9 mouse cellular contexts compared by ENCODE assay signal in the genomic region with DNA sequence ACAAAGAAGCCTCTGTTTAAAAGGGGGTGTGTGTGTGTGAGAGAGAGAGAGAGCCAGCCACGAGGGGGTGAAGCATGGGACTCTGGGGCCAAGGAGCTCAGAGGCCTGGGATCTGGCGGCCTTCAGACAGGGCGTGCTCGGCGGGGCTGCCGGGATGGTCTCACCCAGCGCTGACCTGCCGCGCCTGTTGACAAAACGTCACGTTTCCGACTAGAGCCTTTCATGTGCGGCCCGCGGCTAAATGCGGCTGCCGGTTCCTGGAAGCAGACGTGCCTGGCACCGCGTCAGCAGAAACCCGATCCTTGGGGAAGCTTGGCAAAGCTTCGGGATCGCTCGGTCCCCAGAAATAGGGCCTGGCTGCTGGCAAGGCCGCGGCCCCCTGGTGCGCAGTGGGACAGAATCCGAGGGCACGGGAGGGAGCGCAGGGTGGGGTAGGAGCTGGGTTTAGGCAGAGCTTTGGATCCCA. TPM values are rescaled to one million over a fixed set of nuclear protein-coding genes. Genes with fewer than 3 reads are reported as not detected.
A peak's percentile ranks its signal among the peaks of the same experiment; 100 is the strongest.
DNase-seq lines count a peak whose midpoint lies in the region; ATAC-seq and TF ChIP-seq lines count a peak whose summit lies in the region.
"Had no signal": no experiment of that assay in that cellular context is flagged by ENCODE, and none has a peak within 500 bp of the region (broad histone marks: within the 10 kb centered on the region; RNA-seq: fewer than 3 reads in every experiment).

No protein-coding gene starts in this region.

- peak; percentile 72 for DNase-seq in ES-E14 (ENCODE audit: low read depth, low spot score)
- DNase-seq in cerebellum, postnatal 14 days: peak; percentile 92 to 96
- DNase-seq in frontal cortex, postnatal 14 days (ENCODE audit: low spot score in 2 of 2): peak; percentile 71 to 76
- peak; percentile 78 for DNase-seq in hindbrain, embryonic 10.5 days (ENCODE audit: low spot score)
- peak; percentile 80 to 82 for DNase-seq in layer of hippocampus, adult 8-10 months (ENCODE audit: low spot score in 2 of 2)
- peak; percentile 74 for DNase-seq in liver, postnatal 0 days
- peak; percentile 78 for DNase-seq in testis, postnatal 10 days (ENCODE audit: low spot score)

- TF ChIP-seq CTCF in liver, postnatal 0 days (IDR thresholded peaks at IDR 0.05; ENCODE audit: low read depth): 0 out of 2 replicates have a peak, but pooled peaks have one; percentile 5

- H3K9me3 ChIP-seq in ES-E14 (ENCODE audit: control insufficient read depth, insufficient read depth, low read depth, low read length): no peaks in the 10 kb centered on the region
- H3K9me3 ChIP-seq in hindbrain, embryonic 10.5 days: no peaks in the 10 kb centered on the region
- H3K9me3 ChIP-seq in liver, postnatal 0 days (ENCODE audit: low read length): no peaks in the 10 kb centered on the region
- no peaks in the 10 kb centered on the region for H3K9me3 ChIP-seq in neural tube, embryonic 12.5 days

- peaks cover 6 to 12% of the 10 kb centered on the region in 2 experiments for H3K4me1 ChIP-seq in ES-E14 (ENCODE audit: control insufficient read depth in 2 of 2, insufficient read depth in 2 of 2, low read length in 2 of 2, poor library complexity in 1 of 2)
- H3K4me1 ChIP-seq in hindbrain, embryonic 10.5 days (replicated peaks): peaks cover 16% of the 10 kb centered on the region
- H3K4me1 ChIP-seq in liver, postnatal 0 days (ENCODE audit: insufficient read depth): peaks cover 31% of the 10 kb centered on the region
- H3K4me1 ChIP-seq in neural tube, embryonic 12.5 days: peaks cover 14% of the 10 kb centered on the region

- H3K36me3 ChIP-seq in ES-E14 (ENCODE audit: control insufficient read depth, insufficient read depth, low read length, poor library complexity, severe bottlenecking): peaks cover 19% of the 10 kb centered on the region
- H3K36me3 ChIP-seq in hindbrain, embryonic 10.5 days: peaks cover 5% of the 10 kb centered on the region; the same call in 1 of the 2 replicates
- peaks cover 28% of the 10 kb centered on the region for H3K36me3 ChIP-seq in liver, postnatal 0 days (replicated peaks; ENCODE audit: insufficient read depth, low read length)
- no peaks in the 10 kb centered on the region for H3K36me3 ChIP-seq in neural tube, embryonic 12.5 days

- 0 out of 2 replicates have a peak, but pooled peaks have one; percentile 64 for TF ChIP-seq EP300 in liver, postnatal 0 days (IDR thresholded peaks at IDR 0.05; ENCODE audit: low read depth)

- peak overlapping the region; percentile 62 for H3K4me2 ChIP-seq in liver, postnatal 0 days (ENCODE audit: low read depth, low read length)
- H3K4me2 ChIP-seq in neural tube, embryonic 12.5 days (replicated peaks): peak overlapping the region; percentile 67

- ATAC-seq in liver, postnatal 0 days: peak; percentile 83
- ATAC-seq in neural tube, embryonic 12.5 days (ENCODE audit: low FRiP score, low read depth): peak; percentile 86
- ATAC-seq: Patski had no signal

- H3K27ac ChIP-seq in ES-E14 (ENCODE audit: insufficient read depth, low read depth, low read length, poor library complexity, severe bottlenecking): no peak overlapping the region; the same call in 1 of the 2 replicates
- peak overlapping the region; percentile 86 for H3K27ac ChIP-seq in hindbrain, embryonic 10.5 days
- peak overlapping the region; percentile 60; the same call in 1 of the 2 replicates for H3K27ac ChIP-seq in liver, postnatal 0 days (ENCODE audit: low read depth)
- H3K27ac ChIP-seq in neural tube, embryonic 12.5 days: 0 out of 2 replicates have a peak overlapping the region, but pooled peaks have one; percentile 0

- peak overlapping the region; percentile 40 to 60 for H3K4me3 ChIP-seq in ES-E14 (ENCODE audit: insufficient read depth in 1 of 2, low read depth in 1 of 2, low read length in 2 of 2, poor library complexity in 1 of 2, severe bottlenecking in 1 of 2)
- peak overlapping the region; percentile 49 for H3K4me3 ChIP-seq in hindbrain, embryonic 10.5 days
- peak overlapping the region; percentile 3; the same call in 1 of the 2 replicates for H3K4me3 ChIP-seq in liver, postnatal 0 days (ENCODE audit: low read depth, low read length)
- H3K4me3 ChIP-seq in neural tube, embryonic 12.5 days: peak overlapping the region; percentile 13

- in situ Hi-C loops in ES-E14 (cut with MboI; ENCODE audit: low sequenced_read_pairs in 2 of 2, unreplicated experiment in 2 of 2): loop anchor here in 1 of 2 experiments (10.0 kb wide), 1 partner anchor 244 kb away; no protein-coding TSS in a partner anchor

- WGBS in hindbrain, embryonic 10.5 days: under 1% methylated on average over 30 of the region's 30 CpGs
- WGBS in liver, postnatal 0 days (ENCODE audit: insufficient replicate concordance): 3% methylated on average over 30 of the region's 30 CpGs
- 2% methylated on average over 30 of the region's 30 CpGs for WGBS in neural tube, embryonic 12.5 days

- peak overlapping the region; percentile 45; the same call in 1 of the 2 replicates for H3K9ac ChIP-seq in ES-E14 (ENCODE audit: insufficient read depth, low read depth, low read length, poor library complexity, severe bottlenecking)
- peak overlapping the region; percentile 34 for H3K9ac ChIP-seq in liver, postnatal 0 days (replicated peaks)
- H3K9ac ChIP-seq in neural tube, embryonic 12.5 days: peak overlapping the region; percentile 40

- peaks cover 62% of the 10 kb centered on the region for H3K27me3 ChIP-seq in hindbrain, embryonic 10.5 days (ENCODE audit: insufficient read depth, poor library complexity, severe bottlenecking)
- no peaks in the 10 kb centered on the region for H3K27me3 ChIP-seq in liver, postnatal 0 days (ENCODE audit: insufficient read depth, low read length)
- H3K27me3 ChIP-seq in neural tube, embryonic 12.5 days (replicated peaks): no peaks in the 10 kb centered on the region
- H3K27me3 ChIP-seq: Patski had no signal

TF ChIP-seq in ES-E14, 5 proteins besides CTCF, POLR2A, EP300 and RAD21:
- TF ChIP-seq ZNF384 (IDR thresholded peaks at IDR 0.05; ENCODE audit: low read depth, low read length): no peak
- no peak for TF ChIP-seq ZC3H11A (IDR thresholded peaks at IDR 0.05; ENCODE audit: borderline replicate concordance, low read depth, low read length)
TF ChIP-seq in ES-E14: peak in this region for 0.

RNA-seq across cellular contexts. Expression of a gene that starts 7.9 kb away (rescaled TPM):
- total RNA-seq in ES-E14 (2012; rRNA removed): 13.0 and 15.8 TPM in 2 replicates
- polyA plus RNA-seq in hindbrain, embryonic 10.5 days (2016; fragmentation: Nextera tagmentation; extraction: Ambion mirVana): 1.7 and 1.9 TPM in 2 replicates
- total RNA-seq in layer of hippocampus, adult 8-10 months (2022): 100 to 1,000 TPM; 114 to 124 (median 115) TPM
- 19.1 and 26.9 TPM in 2 replicates for polyA plus RNA-seq in liver, postnatal 0 days (2015; fragmentation: Nextera tagmentation; extraction: Ambion mirVana)
- 3.8 and 4.4 TPM in 2 replicates for polyA plus RNA-seq in neural tube, embryonic 12.5 days (2016; fragmentation: Nextera tagmentation; extraction: Ambion mirVana)
